Mouse (Mus musculus): Measurements from ENCODE around the gene Hipk3.

DNA sequence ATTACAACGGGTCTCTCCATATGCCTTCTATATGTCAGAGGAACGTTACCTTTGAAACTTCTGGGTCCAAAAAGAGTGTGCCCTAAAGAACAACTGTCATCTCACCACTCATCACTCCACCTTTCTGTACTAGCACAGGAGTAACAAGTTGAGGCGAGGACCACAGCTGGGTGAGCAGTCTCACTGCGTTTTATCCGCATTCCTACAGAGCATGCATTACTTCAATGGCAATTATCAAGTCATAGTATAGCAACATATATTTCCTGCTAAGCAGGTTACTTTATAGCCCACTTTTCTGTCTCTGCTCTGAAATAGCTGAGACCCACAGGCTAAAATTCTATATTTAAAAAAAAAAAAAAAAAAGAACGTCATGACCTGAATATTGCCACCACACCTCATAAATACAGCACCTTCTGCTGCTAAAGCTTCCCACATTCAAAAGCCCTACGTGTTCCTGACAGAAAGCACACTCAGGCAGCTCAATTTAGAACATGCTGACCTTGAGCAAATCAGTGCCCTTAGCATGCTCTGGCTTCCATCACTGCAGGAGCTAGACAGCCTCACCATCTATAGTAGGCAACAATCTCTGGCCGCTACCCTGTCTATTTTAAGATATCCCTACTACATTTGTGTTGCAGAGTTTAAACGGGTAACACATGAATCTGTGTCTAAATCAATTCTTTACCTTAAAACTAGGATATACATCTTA, 27.2 kb downstream of the Hipk3 start:
- TF ChIP-seq CTCF (IDR thresholded peaks at IDR 0.05; ENCODE audit: control insufficient read depth, insufficient read depth, insufficient replicate concordance, low read depth, low read length) (no peak), POLR2A (IDR thresholded peaks at IDR 0.05; ENCODE audit: control insufficient read depth, low read depth, low read length) (no peak)
